Mouse (Mus musculus) liver, embryonic 14.5 days (tissue): ENCODE results near the gene Nlrp4f.

Experiments
- CTCF ChIP-seq: IDR thresholded peaks from 2 replicates; pipeline ENCODE4 v1.5.1; 2016; ENCODE audit warnings: antibody characterized with exemption, low read depth, control low read depth
- EP300 ChIP-seq: IDR thresholded peaks from 2 replicates; pipeline ENCODE4 v1.6.1; 2016; ENCODE audit warnings: antibody characterized with exemption, low read depth

DNA sequence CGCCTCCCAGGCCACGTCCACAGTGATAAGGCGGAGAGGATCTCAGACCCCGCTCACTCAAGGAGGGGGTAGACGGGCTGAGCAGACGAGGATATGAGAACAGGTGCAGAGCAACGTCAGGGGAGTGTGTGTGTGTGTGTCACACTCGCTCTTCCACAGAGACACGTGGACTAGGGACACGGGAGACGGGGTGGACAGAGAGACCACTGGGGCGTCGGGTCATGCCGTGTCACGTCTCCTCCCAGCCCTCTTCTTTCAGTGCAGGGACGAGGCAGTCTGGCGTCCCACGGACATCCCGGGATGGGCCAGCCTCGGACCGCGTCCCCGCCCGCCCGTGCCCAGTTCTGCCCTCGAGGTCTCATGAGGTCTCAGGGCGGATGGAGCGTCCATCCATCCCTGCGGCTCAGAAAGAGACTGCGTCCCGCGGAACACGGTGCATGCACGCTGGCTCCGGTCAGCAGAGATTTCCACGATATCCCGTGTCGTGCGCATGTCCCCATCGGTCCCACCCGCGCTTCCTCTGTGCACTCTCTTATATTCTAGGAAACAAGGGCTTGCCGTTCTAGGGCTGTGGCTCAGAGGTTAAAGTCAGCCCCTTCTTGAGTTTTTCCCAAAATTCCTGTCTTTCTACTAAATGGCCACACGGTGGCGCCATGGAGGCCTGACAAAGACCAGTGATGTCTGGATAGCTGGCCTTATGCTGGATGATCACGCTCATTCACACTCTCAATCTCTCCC, 29.9 kb downstream of the Nlrp4f start:
- TF ChIP-seq CTCF (peak; percentile 82), EP300 (no peak)
